Mouse (Mus musculus): ENCODE results near the gene Nkx6-1. TPM values are rescaled to one million over a fixed set of nuclear protein-coding genes. Genes with fewer than 3 reads are reported as not detected.

Gene Nkx6-1
- polyA plus RNA-seq, 1 experiment from 2014 or later = 7.8 TPM

GRCm38 (mm10) chr5:101658188-101658983 lies 6.4 kb downstream of the Nkx6-1 start:
- no peak for ATAC-seq (ENCODE audit: low FRiP score, low read depth)
- H3K4me3 ChIP-seq = peak overlapping the region; percentile 33
- H3K9me3 ChIP-seq = no peaks in the 10 kb centered on the region
- peaks cover 88% of the 10 kb centered on the region for H3K27me3 ChIP-seq
- 2% methylated on average over 21 of the region's 21 CpGs for WGBS
- H3K4me1 ChIP-seq = peaks cover 11% of the 10 kb centered on the region
- peak overlapping the region; percentile 44 for H3K4me2 ChIP-seq (replicated peaks)
- H3K9ac ChIP-seq (replicated peaks) = no peak overlapping the region
- no peak overlapping the region for H3K27ac ChIP-seq (replicated peaks)
- H3K36me3 ChIP-seq = no peaks in the 10 kb centered on the region

GRCm38 (mm10) chr5:101657698-101658097 lies 7.1 kb downstream of the Nkx6-1 start:
- no peaks in the 10 kb centered on the region for H3K36me3 ChIP-seq
- no peak overlapping the region for H3K9ac ChIP-seq (replicated peaks)
- peaks cover 88% of the 10 kb centered on the region for H3K27me3 ChIP-seq
- H3K4me3 ChIP-seq = 0 out of 2 replicates have a peak overlapping the region, but pooled peaks have one; percentile 3
- no peak for ATAC-seq (ENCODE audit: low FRiP score, low read depth)
- H3K9me3 ChIP-seq = no peaks in the 10 kb centered on the region
- peak overlapping the region; percentile 17 for H3K4me2 ChIP-seq (replicated peaks)
- H3K27ac ChIP-seq (replicated peaks) = no peak overlapping the region
- WGBS = 7% methylated on average over 10 of the region's 10 CpGs
- H3K4me1 ChIP-seq = peaks cover 5% of the 10 kb centered on the region; the same call in 1 of the 2 replicates

- peaks cover 89% of the 10 kb centered on the region for H3K27me3 ChIP-seq
- no peak overlapping the region for H3K27ac ChIP-seq (replicated peaks)
- H3K4me3 ChIP-seq = no peak overlapping the region
- no peak for ATAC-seq (ENCODE audit: low FRiP score, low read depth)
- peaks cover 5% of the 10 kb centered on the region; the same call in 1 of the 2 replicates for H3K4me1 ChIP-seq
- H3K4me2 ChIP-seq (replicated peaks) = no peak overlapping the region
- H3K9me3 ChIP-seq = no peaks in the 10 kb centered on the region
- 3% methylated on average over 3 of the region's 3 CpGs for WGBS
- no peak overlapping the region for H3K9ac ChIP-seq (replicated peaks)
- no peaks in the 10 kb centered on the region for H3K36me3 ChIP-seq
Measured at GRCm38 (mm10) chr5:101656107-101656506, 8.7 kb downstream of the Nkx6-1 start.

- Histone ChIP-seq H3K9ac (replicated peaks) (no peak overlapping the region), H3K9me3 (no peaks in the 10 kb centered on the region), H3K4me3 (no peak overlapping the region), H3K4me1 (peaks cover 5% of the 10 kb centered on the region; the same call in 1 of the 2 replicates), H3K27me3 (peaks cover 93% of the 10 kb centered on the region), H3K36me3 (no peaks in the 10 kb centered on the region), H3K4me2 (replicated peaks) (no peak overlapping the region), H3K27ac (replicated peaks) (no peak overlapping the region)
- ATAC-seq (ENCODE audit: low FRiP score, low read depth) = no peak
- WGBS = 26% methylated on average over 7 of the region's 7 CpGs
Measured at GRCm38 (mm10) chr5:101655418-101655817, 9.4 kb downstream of the Nkx6-1 start.

- no peak overlapping the region for H3K9ac ChIP-seq (replicated peaks)
- 0 out of 2 replicates have a peak, but pooled peaks cover 4% of the 10 kb centered on the region for H3K4me1 ChIP-seq
- no peaks in the 10 kb centered on the region for H3K36me3 ChIP-seq
- H3K27ac ChIP-seq (replicated peaks) = no peak overlapping the region
- WGBS = 3% methylated on average over 53 of the region's 53 CpGs
- H3K4me2 ChIP-seq (replicated peaks) = peak overlapping the region; percentile 22
- H3K9me3 ChIP-seq = no peaks in the 10 kb centered on the region
- H3K4me3 ChIP-seq = peak overlapping the region; percentile 4; the same call in 1 of the 2 replicates
- no peak for ATAC-seq (ENCODE audit: low FRiP score, low read depth)
- H3K27me3 ChIP-seq = peaks cover 98% of the 10 kb centered on the region
Measured at GRCm38 (mm10) chr5:101647726-101648686, 16.8 kb downstream of the Nkx6-1 start.

GRCm38 (mm10) chr5:101646961-101647575 lies 17.7 kb downstream of the Nkx6-1 start:
- peaks cover 98% of the 10 kb centered on the region for H3K27me3 ChIP-seq
- no peaks in the 10 kb centered on the region for H3K9me3 ChIP-seq
- 0 out of 2 replicates have a peak, but pooled peaks cover 4% of the 10 kb centered on the region for H3K4me1 ChIP-seq
- H3K4me3 ChIP-seq = no peak overlapping the region
- no peaks in the 10 kb centered on the region for H3K36me3 ChIP-seq
- H3K9ac ChIP-seq (replicated peaks) = no peak overlapping the region
- H3K27ac ChIP-seq (replicated peaks) = no peak overlapping the region
- no peak overlapping the region for H3K4me2 ChIP-seq (replicated peaks)
- 32% methylated on average over 20 of the region's 20 CpGs for WGBS
- no peak for ATAC-seq (ENCODE audit: low FRiP score, low read depth)

- Histone ChIP-seq H3K36me3 (no peaks in the 10 kb centered on the region), H3K4me3 (no peak overlapping the region), H3K4me2 (replicated peaks) (no peak overlapping the region), H3K4me1 (0 out of 2 replicates have a peak, but pooled peaks cover 4% of the 10 kb centered on the region), H3K27me3 (peaks cover 95% of the 10 kb centered on the region), H3K9ac (replicated peaks) (no peak overlapping the region), H3K9me3 (no peaks in the 10 kb centered on the region), H3K27ac (replicated peaks) (no peak overlapping the region)
- ATAC-seq (ENCODE audit: low FRiP score, low read depth) = no peak
- 77% methylated on average over 8 of the region's 8 CpGs for WGBS
Measured at GRCm38 (mm10) chr5:101645071-101645470, 19.7 kb downstream of the Nkx6-1 start.

GRCm38 (mm10) chr5:101638101-101638500 lies 26.7 kb downstream of the Nkx6-1 start:
- peaks cover 41% of the 10 kb centered on the region for H3K27me3 ChIP-seq
- no peaks in the 10 kb centered on the region for H3K4me1 ChIP-seq
- H3K27ac ChIP-seq (replicated peaks) = no peak overlapping the region
- H3K36me3 ChIP-seq = no peaks in the 10 kb centered on the region
- H3K4me3 ChIP-seq = no peak overlapping the region
- no peak for ATAC-seq (ENCODE audit: low FRiP score, low read depth)
- no peak overlapping the region for H3K4me2 ChIP-seq (replicated peaks)
- WGBS = 81% methylated on average over 4 of the region's 4 CpGs
- H3K9ac ChIP-seq (replicated peaks) = no peak overlapping the region
- no peaks in the 10 kb centered on the region for H3K9me3 ChIP-seq

Other genes starting within 250 kb of the Nkx6-1 start
- gene Cds1, start 100.1 kb upstream of the Nkx6-1 start, polyA plus RNA-seq (2016; fragmentation: Nextera tagmentation; extraction: Ambion mirVana) = 1.4 and 2.1 TPM in 2 replicates

Data from midbrain, embryonic 12.5 days (tissue).